Mouse (Mus musculus): ENCODE data around the gene Lrmp. TPM values are rescaled to one million over a fixed set of nuclear protein-coding genes. Genes with fewer than 3 reads are reported as not detected.
"Not testable (repeated sequence)": the region's sequence is repeated elsewhere in the genome, so short reads cannot be mapped to it uniquely, and the experiment has no call there.

The Lrmp gene
- polyA plus RNA-seq, 1 experiment from 2014 or later, result 0.51 TPM

- no peak for ATAC-seq
- Histone ChIP-seq H3K27ac (no peak overlapping the region), H3K4me3 (replicated peaks) (no peak overlapping the region), H3K36me3 (no peaks in the 10 kb centered on the region), H3K4me1 (replicated peaks) (no peaks in the 10 kb centered on the region), H3K9me3 (no peaks in the 10 kb centered on the region), H3K4me2 (replicated peaks) (no peak overlapping the region), H3K9ac (replicated peaks) (no peak overlapping the region), H3K27me3 (no peaks in the 10 kb centered on the region)
- 92% methylated on average over 8 of the region's 8 CpGs for WGBS
Measured at GRCm38 (mm10) chr6:145084343-145085117, 30.9 kb upstream of the Lrmp start.

- Histone ChIP-seq H3K27ac (no peak overlapping the region), H3K4me1 (replicated peaks) (no peaks in the 10 kb centered on the region), H3K4me2 (replicated peaks) (no peak overlapping the region), H3K27me3 (no peaks in the 10 kb centered on the region), H3K9me3 (no peaks in the 10 kb centered on the region), H3K36me3 (no peaks in the 10 kb centered on the region), H3K4me3 (replicated peaks) (no peak overlapping the region), H3K9ac (replicated peaks) (no peak overlapping the region)
- no peak for ATAC-seq
- WGBS, result 49% methylated on average over 4 of the region's 4 CpGs
Measured at GRCm38 (mm10) chr6:145088451-145089113, 26.9 kb upstream of the Lrmp start.

GRCm38 (mm10) chr6:145089373-145089772, 26.1 kb upstream of the Lrmp start:
- no peaks in the 10 kb centered on the region for H3K4me1 ChIP-seq (replicated peaks)
- H3K9me3 ChIP-seq, result no peaks in the 10 kb centered on the region
- H3K27ac ChIP-seq, result no peak overlapping the region
- no peaks in the 10 kb centered on the region for H3K27me3 ChIP-seq
- no peaks in the 10 kb centered on the region for H3K36me3 ChIP-seq
- H3K4me3 ChIP-seq (replicated peaks), result no peak overlapping the region
- no peak overlapping the region for H3K4me2 ChIP-seq (replicated peaks)
- ATAC-seq, result no peak
- WGBS, result 83% methylated on average over 4 of the region's 4 CpGs
- H3K9ac ChIP-seq (replicated peaks), result no peak overlapping the region

GRCm38 (mm10) chr6:145090201-145090863, 25.1 kb upstream of the Lrmp start:
- ATAC-seq, result no peak
- 63% methylated on average over 6 of the region's 6 CpGs for WGBS
- Histone ChIP-seq H3K36me3 (no peaks in the 10 kb centered on the region), H3K9ac (replicated peaks) (no peak overlapping the region), H3K4me2 (replicated peaks) (no peak overlapping the region), H3K4me1 (replicated peaks) (no peaks in the 10 kb centered on the region), H3K27me3 (no peaks in the 10 kb centered on the region), H3K4me3 (replicated peaks) (no peak overlapping the region), H3K9me3 (no peaks in the 10 kb centered on the region), H3K27ac (no peak overlapping the region)

- no peak for ATAC-seq
- H3K4me1 ChIP-seq (replicated peaks), result no peaks in the 10 kb centered on the region
- no peak overlapping the region for H3K27ac ChIP-seq
- H3K9me3 ChIP-seq, result no peaks in the 10 kb centered on the region
- WGBS, result 77% methylated on average over 5 of the region's 5 CpGs
- H3K27me3 ChIP-seq, result no peaks in the 10 kb centered on the region
- H3K9ac ChIP-seq (replicated peaks), result no peak overlapping the region
- H3K4me2 ChIP-seq (replicated peaks), result no peak overlapping the region
- H3K4me3 ChIP-seq (replicated peaks), result no peak overlapping the region
- no peaks in the 10 kb centered on the region for H3K36me3 ChIP-seq
Measured at GRCm38 (mm10) chr6:145090928-145091327, 24.5 kb upstream of the Lrmp start.

DNA sequence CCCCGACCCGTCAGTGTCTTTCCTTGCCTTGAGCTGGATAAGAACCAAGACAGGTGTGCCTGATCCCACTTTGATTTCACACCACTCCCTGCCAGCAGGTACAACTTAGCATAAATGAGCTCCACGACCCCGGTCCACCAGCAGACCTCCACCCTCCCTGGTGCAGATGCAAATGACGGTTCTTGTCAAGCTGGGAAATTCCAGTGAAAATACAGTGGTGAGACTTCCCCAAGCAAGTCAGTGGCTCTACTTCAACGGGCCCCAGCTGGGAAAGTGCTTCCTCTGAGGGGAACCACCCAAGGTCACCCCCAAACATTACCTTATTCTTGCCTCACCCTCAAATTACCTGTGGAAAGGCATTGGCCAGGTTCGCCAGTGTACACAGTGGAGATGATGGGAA, 23.5 kb upstream of the Lrmp start:
- Histone ChIP-seq H3K27me3 (no peaks in the 10 kb centered on the region), H3K27ac (no peak overlapping the region), H3K4me3 (replicated peaks) (no peak overlapping the region), H3K9ac (replicated peaks) (no peak overlapping the region), H3K4me1 (replicated peaks) (no peaks in the 10 kb centered on the region), H3K9me3 (no peaks in the 10 kb centered on the region), H3K4me2 (replicated peaks) (no peak overlapping the region), H3K36me3 (no peaks in the 10 kb centered on the region)
- ATAC-seq, result no peak
- WGBS, result 90% methylated on average over 7 of the region's 7 CpGs

DNA sequence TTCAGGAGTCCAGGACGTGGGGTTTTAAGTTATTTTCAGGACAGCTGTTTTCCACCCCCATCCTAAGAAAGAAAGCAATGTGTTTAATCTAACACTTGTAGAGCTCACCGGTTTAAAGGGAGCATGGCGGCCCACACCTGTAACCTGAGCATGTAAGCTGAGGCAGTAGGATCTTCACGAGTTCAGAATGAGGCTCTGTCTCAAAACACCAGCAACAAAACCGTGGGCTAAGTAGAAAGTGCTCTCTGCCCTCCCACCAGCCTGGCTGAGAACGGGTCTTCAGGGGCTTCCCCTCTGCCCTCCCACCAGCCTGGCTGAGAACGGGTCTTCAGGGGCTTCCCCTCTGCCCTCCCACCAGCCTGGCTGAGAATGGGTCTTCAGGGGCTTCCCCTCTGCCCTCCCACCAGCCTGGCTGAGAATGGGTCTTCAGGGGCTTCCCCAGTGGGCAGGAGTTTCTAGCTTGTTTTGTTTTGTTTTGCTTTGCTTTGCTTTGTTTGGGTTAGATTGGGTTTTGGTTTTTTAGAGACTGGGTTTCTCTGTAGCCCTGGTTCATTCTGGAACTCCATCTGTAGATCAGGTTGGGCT, 22.3 kb upstream of the Lrmp start:
- WGBS, result 62% methylated on average over 7 of the region's 7 CpGs
- not testable (repeated sequence) for H3K36me3 ChIP-seq; H3K27me3 ChIP-seq; H3K4me1 ChIP-seq (replicated peaks); H3K4me2 ChIP-seq (replicated peaks); H3K27ac ChIP-seq; H3K9ac ChIP-seq (replicated peaks); ATAC-seq; H3K9me3 ChIP-seq; H3K4me3 ChIP-seq (replicated peaks)

GRCm38 (mm10) chr6:145094431-145094830, 21.0 kb upstream of the Lrmp start:
- no peaks in the 10 kb centered on the region for H3K4me1 ChIP-seq (replicated peaks)
- H3K36me3 ChIP-seq, result no peaks in the 10 kb centered on the region
- no peaks in the 10 kb centered on the region for H3K9me3 ChIP-seq
- no peak overlapping the region for H3K4me2 ChIP-seq (replicated peaks)
- no peaks in the 10 kb centered on the region for H3K27me3 ChIP-seq
- ATAC-seq, result no peak
- no peak overlapping the region for H3K9ac ChIP-seq (replicated peaks)
- H3K27ac ChIP-seq, result no peak overlapping the region
- H3K4me3 ChIP-seq (replicated peaks), result no peak overlapping the region
- WGBS, result 85% methylated on average over 4 of the region's 4 CpGs

GRCm38 (mm10) chr6:145100923-145101322, 14.5 kb upstream of the Lrmp start:
- WGBS, result 77% methylated on average over 9 of the region's 9 CpGs
- H3K36me3 ChIP-seq, result no peaks in the 10 kb centered on the region

GRCm38 (mm10) chr6:145104241-145104939, 11.1 kb upstream of the Lrmp start:
- no peak overlapping the region for H3K4me3 ChIP-seq (replicated peaks)
- no peaks in the 10 kb centered on the region for H3K36me3 ChIP-seq
- no peaks in the 10 kb centered on the region for H3K9me3 ChIP-seq
- WGBS, result 88% methylated on average over 10 of the region's 10 CpGs
- no peak for ATAC-seq
- no peak overlapping the region for H3K9ac ChIP-seq (replicated peaks)
- H3K27me3 ChIP-seq, result no peaks in the 10 kb centered on the region
- H3K27ac ChIP-seq, result no peak overlapping the region
- no peaks in the 10 kb centered on the region for H3K4me1 ChIP-seq (replicated peaks)
- no peak overlapping the region for H3K4me2 ChIP-seq (replicated peaks)

More at GRCm38 (mm10) chr6:145100923-145101322, 14.5 kb upstream of the Lrmp start:
- Histone ChIP-seq H3K27me3 (no peaks in the 10 kb centered on the region), H3K4me2 (replicated peaks) (no peak overlapping the region), H3K9me3 (no peaks in the 10 kb centered on the region), H3K4me3 (replicated peaks) (no peak overlapping the region), H3K9ac (replicated peaks) (no peak overlapping the region), H3K27ac (no peak overlapping the region), H3K4me1 (replicated peaks) (no peaks in the 10 kb centered on the region)
- ATAC-seq, result no peak

- H3K4me2 ChIP-seq (replicated peaks), result no peak overlapping the region
- H3K27me3 ChIP-seq, result no peaks in the 10 kb centered on the region
- ATAC-seq, result no peak
- no peak overlapping the region for H3K27ac ChIP-seq
- H3K9me3 ChIP-seq, result no peaks in the 10 kb centered on the region
- H3K4me1 ChIP-seq (replicated peaks), result no peaks in the 10 kb centered on the region
- no peaks in the 10 kb centered on the region for H3K36me3 ChIP-seq
- H3K9ac ChIP-seq (replicated peaks), result no peak overlapping the region
- WGBS, result 97% methylated on average over 10 of the region's 10 CpGs
- H3K4me3 ChIP-seq (replicated peaks), result no peak overlapping the region
Measured at GRCm38 (mm10) chr6:145105439-145105838, 10.0 kb upstream of the Lrmp start.

Data from midbrain, embryonic 13.5 days (tissue).